Mouse (Mus musculus): ENCODE data around the gene Mecom.

Gene Mecom

GRCm38 (mm10) chr3:30353878-30354727 is 193.7 kb downstream of the Mecom start:
- DNase-seq (ENCODE audit: low read depth, low spot score), result no peak

- no peak for DNase-seq (ENCODE audit: low read depth, low spot score)
These were observed 198.5 kb downstream of the Mecom start for GRCm38 (mm10) chr3:30349279-30349678.

- DNase-seq (ENCODE audit: low read depth, low spot score), result no peak
These were observed 203.7 kb downstream of the Mecom start for GRCm38 (mm10) chr3:30344151-30344550.

- no peak for DNase-seq (ENCODE audit: low read depth, low spot score)
These were observed 215.5 kb downstream of the Mecom start for GRCm38 (mm10) chr3:30332337-30332736.

GRCm38 (mm10) chr3:30330476-30330875 is 217.3 kb downstream of the Mecom start:
- no peak for DNase-seq (ENCODE audit: low read depth, low spot score)

GRCm38 (mm10) chr3:30330021-30330420 is 217.8 kb downstream of the Mecom start:
- DNase-seq (ENCODE audit: low read depth, low spot score), result no peak

GRCm38 (mm10) chr3:30314955-30315354 is 232.9 kb downstream of the Mecom start:
- DNase-seq (ENCODE audit: low read depth, low spot score), result no peak

GRCm38 (mm10) chr3:30308081-30308480 is 239.7 kb downstream of the Mecom start:
- no peak for DNase-seq (ENCODE audit: low read depth, low spot score)

GRCm38 (mm10) chr3:30307601-30308000 is 240.2 kb downstream of the Mecom start:
- DNase-seq (ENCODE audit: low read depth, low spot score), result no peak

GRCm38 (mm10) chr3:30306080-30306479 is 241.7 kb downstream of the Mecom start:
- DNase-seq (ENCODE audit: low read depth, low spot score), result no peak

- no peak for DNase-seq (ENCODE audit: low read depth, low spot score)
These were observed 248.3 kb downstream of the Mecom start for GRCm38 (mm10) chr3:30299460-30299859.

GRCm38 (mm10) chr3:30294433-30294832 is 253.4 kb downstream of the Mecom start:
- no peak for DNase-seq (ENCODE audit: low read depth, low spot score)

GRCm38 (mm10) chr3:30286529-30286928 is 261.3 kb downstream of the Mecom start:
- no peak for DNase-seq (ENCODE audit: low read depth, low spot score)

GRCm38 (mm10) chr3:30284094-30284493 is 263.7 kb downstream of the Mecom start:
- no peak for DNase-seq (ENCODE audit: low read depth, low spot score)

GRCm38 (mm10) chr3:30283562-30283961 is 264.2 kb downstream of the Mecom start:
- no peak for DNase-seq (ENCODE audit: low read depth, low spot score)

GRCm38 (mm10) chr3:30277569-30277968 is 270.2 kb downstream of the Mecom start:
- no peak for DNase-seq (ENCODE audit: low read depth, low spot score)

GRCm38 (mm10) chr3:30276099-30276498 is 271.7 kb downstream of the Mecom start:
- no peak for DNase-seq (ENCODE audit: low read depth, low spot score)

- DNase-seq (ENCODE audit: low read depth, low spot score), result no peak
These were observed 278.6 kb downstream of the Mecom start for GRCm38 (mm10) chr3:30269253-30269652.

- DNase-seq (ENCODE audit: low read depth, low spot score), result no peak
These were observed 286.9 kb downstream of the Mecom start for GRCm38 (mm10) chr3:30260945-30261344.

- DNase-seq (ENCODE audit: low read depth, low spot score), result no peak
These were observed 289.4 kb downstream of the Mecom start for GRCm38 (mm10) chr3:30258421-30258820.

- DNase-seq (ENCODE audit: low read depth, low spot score), result no peak
These were observed 290.0 kb downstream of the Mecom start for GRCm38 (mm10) chr3:30257776-30258175.

- no peak for DNase-seq (ENCODE audit: low read depth, low spot score)
These were observed 290.9 kb downstream of the Mecom start for GRCm38 (mm10) chr3:30256896-30257295.

- DNase-seq (ENCODE audit: low read depth, low spot score), result no peak
These were observed 292.0 kb downstream of the Mecom start for GRCm38 (mm10) chr3:30255828-30256227.

- DNase-seq (ENCODE audit: low read depth, low spot score), result no peak
These were observed 293.4 kb downstream of the Mecom start for GRCm38 (mm10) chr3:30254451-30254850.

All from embryo, embryonic 11.5 days (tissue).